Mouse (Mus musculus) gastrocnemius, adult 2 months (tissue): Measurements from ENCODE around the gene Mpg. TPM values are rescaled to one million over a fixed set of nuclear protein-coding genes. Genes with fewer than 3 reads are reported as not detected.

Source experiments
- DNase-seq: peaks from one replicate; pipeline ENCODE4 v3.0.0; 2022
- H3K27ac ChIP-seq: fragments of 200-600 bp; 2 replicates; pipeline ENCODE4 v1.8.1; 2022; ENCODE audit warnings: mild to moderate bottlenecking
- H3K4me3 ChIP-seq: fragments of 200-600 bp; 2 replicates; pipeline ENCODE4 v1.8.1; 2022; ENCODE audit warnings: mild to moderate bottlenecking, moderate library complexity
- CTCF ChIP-seq: fragments of 200-600 bp; IDR thresholded peaks from 2 replicates; pipeline ENCODE4 v1.8.1; 2022; ENCODE audit warnings: antibody characterized with exemption, mild to moderate bottlenecking, moderate library complexity
- intact Hi-C: fragments of 180-260 bp; cut with DNase I; formaldehyde crosslinking; loops from one replicate; pipeline ENCODE4 v1.15.1; 2025
- total RNA-seq, 2 experiments: library from RNA; stranded (reverse); gene quantifications; 2 replicates each; pipeline ENCODE4 v1.2.3; 2021

The Mpg gene
- total RNA-seq, 2 experiments from 2014 or later: 3.1 to 5.3 TPM

DNA sequence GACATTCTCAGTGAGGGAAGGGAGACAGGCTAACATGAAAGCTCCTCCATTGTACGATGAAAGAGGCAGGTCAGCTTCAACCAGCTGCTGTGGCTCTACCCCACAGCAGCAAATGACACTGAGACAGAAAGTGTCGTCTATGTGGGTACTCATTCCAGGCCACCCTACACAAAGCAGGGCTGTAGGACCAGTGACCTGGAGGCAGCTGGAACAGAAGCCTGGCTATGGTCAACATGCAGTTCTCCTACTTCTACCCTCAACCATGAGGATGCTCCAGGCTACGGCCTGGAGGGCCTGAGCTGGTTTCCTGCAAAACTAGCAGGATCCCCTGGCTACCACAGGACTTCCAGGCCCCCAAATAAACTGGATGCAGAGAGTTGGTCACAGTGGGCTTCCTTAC lies 30.3 kb downstream of the Mpg start:
- no peak for DNase-seq
- intact Hi-C loops: no loop called here
- no peak for TF ChIP-seq CTCF
- Histone ChIP-seq H3K27ac (no peak overlapping the region), H3K4me3 (no peak overlapping the region)

- H3K27ac ChIP-seq: no peak overlapping the region
- no peak for TF ChIP-seq CTCF
- intact Hi-C loops: no loop called here
- H3K4me3 ChIP-seq: no peak overlapping the region
- DNase-seq: no peak
Measured at GRCm38 (mm10) chr11:32262674-32263415, 36.5 kb downstream of the Mpg start.

GRCm38 (mm10) chr11:32265117-32265738 lies 38.9 kb downstream of the Mpg start:
- Histone ChIP-seq H3K27ac (no peak overlapping the region), H3K4me3 (no peak overlapping the region)
- intact Hi-C loops: no loop called here
- TF ChIP-seq CTCF: no peak
- DNase-seq: no peak

DNA sequence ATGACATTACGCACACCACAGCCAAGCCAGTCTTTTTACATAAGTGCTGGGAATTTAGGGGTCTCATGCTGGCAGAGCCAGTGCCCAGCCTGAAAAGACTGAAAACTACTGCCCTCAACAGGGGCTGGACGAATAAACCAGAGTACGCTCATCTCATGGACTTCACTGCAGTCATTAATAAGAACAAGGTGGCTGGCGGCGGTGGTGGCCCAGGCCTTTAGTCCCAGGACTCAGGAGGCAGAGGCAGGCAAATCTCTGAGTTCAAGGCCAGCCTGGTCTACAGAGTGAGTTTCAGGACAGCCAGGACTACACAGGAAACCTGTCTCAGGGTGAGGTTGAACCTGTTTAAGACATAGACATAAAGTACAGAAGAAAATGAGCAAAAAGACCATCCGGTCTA lies 39.9 kb downstream of the Mpg start:
- intact Hi-C loops: no loop called here
- no peak overlapping the region for H3K27ac ChIP-seq
- TF ChIP-seq CTCF: no peak
- no peak for DNase-seq
- no peak overlapping the region; the same call in 1 of the 2 replicates for H3K4me3 ChIP-seq

GRCm38 (mm10) chr11:32266776-32267175 lies 40.5 kb downstream of the Mpg start:
- Histone ChIP-seq H3K4me3 (peak overlapping the region; percentile 81), H3K27ac (peak overlapping the region; percentile 97)
- intact Hi-C loops: no loop called here
- no peak for DNase-seq
- no peak for TF ChIP-seq CTCF

- DNase-seq: peak; percentile 99
- no peak for TF ChIP-seq CTCF
- intact Hi-C loops: no loop called here
- H3K27ac ChIP-seq: peak within 1 kb of the TSS; percentile 97
- H3K4me3 ChIP-seq: peak within 1 kb of the TSS; percentile 81
Measured at GRCm38 (mm10) chr11:32267188-32267884, 41.0 kb downstream of the Mpg start, which contains the start of gene Nprl3. TSS of gene Nprl3 (minus strand) at chr11:32267707.

DNA sequence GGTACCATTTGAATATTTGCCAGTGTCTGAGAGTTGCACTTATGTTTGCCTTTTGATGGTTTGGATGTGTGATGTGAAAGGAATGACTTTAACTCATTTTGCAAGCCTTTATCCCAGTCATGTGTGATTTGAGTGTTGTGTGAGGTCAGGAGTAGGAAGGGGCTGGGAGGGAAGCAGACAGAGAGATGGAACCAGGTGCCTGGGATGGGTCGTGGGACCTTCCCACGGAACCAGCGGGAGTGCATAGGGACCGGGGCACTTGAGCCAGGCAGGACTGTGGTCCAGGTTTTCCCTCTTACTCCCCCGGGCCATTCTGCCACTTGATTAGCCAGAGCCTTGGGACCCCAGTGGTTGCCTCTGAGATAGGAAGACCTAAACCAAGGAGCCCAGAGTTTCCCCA lies 41.7 kb downstream of the Mpg start:
- intact Hi-C loops: no loop called here
- no peak for TF ChIP-seq CTCF
- DNase-seq: no peak
- Histone ChIP-seq H3K27ac (peak overlapping the region; percentile 97), H3K4me3 (peak overlapping the region; percentile 81)

GRCm38 (mm10) chr11:32268952-32269351 lies 42.6 kb downstream of the Mpg start:
- Histone ChIP-seq H3K4me3 (no peak overlapping the region), H3K27ac (no peak overlapping the region)
- no peak for TF ChIP-seq CTCF
- intact Hi-C loops: no loop called here
- DNase-seq: no peak

DNA sequence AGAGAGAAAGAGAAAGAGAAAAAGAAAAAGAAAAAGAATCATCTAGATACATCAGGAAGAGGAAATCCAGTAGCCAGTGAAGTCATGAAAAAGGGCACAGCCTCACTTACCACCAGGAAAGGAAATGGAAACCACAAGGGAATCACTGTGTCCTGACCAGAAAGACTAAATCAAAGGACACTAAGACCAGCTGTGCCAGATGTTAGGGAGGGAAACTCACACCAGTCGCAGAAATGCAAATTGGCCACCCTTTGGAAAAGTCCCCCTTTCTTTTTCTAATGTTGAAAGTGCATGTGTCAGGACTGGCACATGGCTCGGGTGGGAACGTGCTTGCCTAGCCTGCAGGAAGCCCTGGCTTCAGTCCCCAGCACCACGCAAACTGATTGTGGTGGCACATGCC lies 44.9 kb downstream of the Mpg start:
- Histone ChIP-seq H3K27ac (no peak overlapping the region), H3K4me3 (no peak overlapping the region)
- no peak for DNase-seq
- no peak for TF ChIP-seq CTCF
- intact Hi-C loops: no loop called here

- no peak within 1 kb of the TSS for H3K4me3 ChIP-seq
- intact Hi-C loops: no loop called here
- no peak for DNase-seq
- H3K27ac ChIP-seq: no peak within 1 kb of the TSS
- no peak for TF ChIP-seq CTCF
Measured at GRCm38 (mm10) chr11:32276347-32276746, 50.0 kb downstream of the Mpg start, which contains the start of gene Hba-x. TSS of gene Hba-x (plus strand) at chr11:32276400.

DNA sequence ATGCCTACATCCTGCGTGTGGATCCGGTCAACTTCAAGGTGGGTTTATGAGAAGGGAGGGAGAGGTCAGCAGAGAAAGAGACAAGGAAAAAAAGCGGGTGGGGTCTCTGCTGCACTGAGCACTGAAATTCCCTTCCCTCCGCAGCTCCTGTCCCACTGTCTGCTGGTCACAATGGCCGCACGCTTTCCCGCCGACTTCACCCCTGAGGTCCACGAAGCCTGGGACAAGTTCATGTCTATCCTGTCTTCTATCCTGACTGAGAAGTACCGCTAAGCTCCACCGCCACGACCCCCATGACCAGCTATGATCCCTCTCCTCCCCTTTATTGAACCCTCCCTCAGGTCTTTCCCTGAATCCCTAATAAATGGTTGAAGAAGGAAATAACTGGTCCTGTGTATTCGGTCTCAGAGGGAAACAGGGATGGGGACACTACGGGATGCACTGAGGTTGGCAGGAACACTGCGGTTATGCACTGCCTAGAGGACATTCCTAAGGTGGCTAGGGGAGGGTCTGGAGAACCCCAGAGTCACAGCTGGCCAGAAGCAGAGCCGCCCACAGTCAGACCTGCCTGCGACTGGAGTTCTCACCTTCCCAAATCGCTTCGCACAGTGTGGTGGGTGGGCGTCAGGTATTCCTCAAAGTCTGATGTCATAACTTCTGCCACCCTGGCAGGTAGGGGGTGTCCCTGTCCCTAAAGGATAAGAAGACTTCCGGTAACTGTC lies 51.6 kb downstream of the Mpg start:
- H3K27ac ChIP-seq: no peak overlapping the region
- intact Hi-C loops: no loop called here
- no peak overlapping the region for H3K4me3 ChIP-seq
- no peak for DNase-seq
- no peak for TF ChIP-seq CTCF

DNA sequence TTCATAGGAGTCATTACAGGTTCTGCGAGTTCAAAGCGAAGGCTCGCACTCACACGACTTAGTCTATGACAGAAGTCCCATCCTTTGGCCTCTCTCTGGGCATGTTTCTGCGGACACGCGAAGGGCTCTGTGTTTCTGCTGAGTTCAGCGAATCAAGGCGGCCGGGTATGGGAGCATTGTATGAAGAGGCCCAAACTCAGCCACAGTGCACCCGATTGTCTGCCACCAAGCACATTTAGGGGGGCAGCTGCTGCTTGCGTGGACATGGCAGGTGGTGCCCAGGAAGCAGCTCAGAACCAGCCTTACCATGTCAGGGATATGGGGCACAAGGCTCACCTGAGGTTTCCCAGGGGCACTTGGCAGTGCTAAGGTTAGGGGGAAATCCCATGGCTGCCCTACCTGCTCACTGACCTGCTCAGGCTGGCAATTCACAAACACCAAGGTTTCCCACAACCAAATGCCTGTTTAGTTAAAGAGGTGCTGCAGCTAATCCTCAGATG lies 52.2 kb downstream of the Mpg start:
- intact Hi-C loops: no loop called here
- TF ChIP-seq CTCF: no peak
- Histone ChIP-seq H3K4me3 (no peak overlapping the region), H3K27ac (no peak overlapping the region)
- DNase-seq: no peak
